Mouse (Mus musculus): Measurements from ENCODE around the gene Zfp292. TPM values are rescaled to one million over a fixed set of nuclear protein-coding genes. Genes with fewer than 3 reads are reported as not detected.

Gene Zfp292
- total and polyA plus RNA-seq, 2 experiments from 2014 or later = 18.9 to 36.5 TPM

DNA sequence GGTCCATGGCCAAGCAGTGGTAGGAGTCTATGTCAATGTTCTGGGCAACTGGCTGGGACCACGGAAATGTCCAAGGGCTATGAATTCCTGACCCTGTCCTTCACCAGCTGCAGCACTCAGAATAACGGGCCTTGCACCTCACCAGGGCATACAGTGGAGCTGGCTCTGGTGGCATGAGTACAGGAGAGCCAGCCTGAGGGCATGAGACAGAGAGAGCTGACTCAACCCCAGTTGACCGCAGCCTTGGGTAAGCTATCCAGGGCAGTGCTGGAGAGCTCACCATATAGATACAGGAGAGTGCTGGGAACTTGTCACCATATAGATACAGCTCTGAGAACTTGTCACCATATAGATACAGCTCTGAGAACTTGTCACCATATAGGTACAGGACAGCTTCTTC lies 23.3 kb downstream of the Zfp292 start:
- 94% methylated on average over 3 of the region's 3 CpGs for WGBS
- no peak for TF ChIP-seq CTCF (IDR thresholded peaks at IDR 0.05)
- H3K27me3 ChIP-seq (ENCODE audit: insufficient read depth, low read length) = no peaks in the 10 kb centered on the region
- ATAC-seq (ENCODE audit: low FRiP score) (no peak), DNase-seq (ENCODE audit: low spot score) (no peak)
- no peaks in the 10 kb centered on the region for H3K4me1 ChIP-seq (ENCODE audit: insufficient read depth, low read length)
- no peaks in the 10 kb centered on the region for H3K36me3 ChIP-seq (ENCODE audit: insufficient read depth, low read length)
- no peak overlapping the region for H3K9ac ChIP-seq (replicated peaks; ENCODE audit: low read length, poor library complexity, severe bottlenecking)
- no peak overlapping the region for H3K4me2 ChIP-seq (ENCODE audit: low read depth, low read length, poor library complexity, severe bottlenecking)
- no peak overlapping the region for H3K27ac ChIP-seq (ENCODE audit: low read depth, low read length)
- no peaks in the 10 kb centered on the region for H3K9me3 ChIP-seq (ENCODE audit: low read length)
- no peak overlapping the region for H3K4me3 ChIP-seq (ENCODE audit: low read depth, low read length)

DNA sequence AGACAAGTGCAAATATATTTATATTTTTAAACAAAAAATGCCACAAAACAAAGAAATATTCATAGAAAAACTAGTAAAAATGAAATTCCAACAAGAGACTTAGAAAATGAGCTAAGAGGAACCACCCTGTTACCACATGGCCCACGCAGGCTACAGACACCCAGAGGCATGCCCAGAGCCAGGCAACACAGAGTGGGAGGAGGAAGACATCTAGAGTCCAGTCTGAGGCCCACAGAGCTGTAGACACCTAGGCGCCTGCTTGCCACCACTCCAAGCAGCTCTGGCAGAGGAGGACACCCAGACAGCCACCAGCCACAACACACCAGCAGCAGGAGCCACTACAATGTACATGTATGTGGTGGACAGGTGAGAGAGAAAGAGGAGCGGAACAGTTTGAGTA lies 23.9 kb downstream of the Zfp292 start:
- H3K4me1 ChIP-seq (ENCODE audit: insufficient read depth, low read length) = no peaks in the 10 kb centered on the region
- no peaks in the 10 kb centered on the region for H3K9me3 ChIP-seq (ENCODE audit: low read length)
- H3K27ac ChIP-seq (ENCODE audit: low read depth, low read length) = no peak overlapping the region
- H3K4me3 ChIP-seq (ENCODE audit: low read depth, low read length) = no peak overlapping the region
- no peak overlapping the region for H3K4me2 ChIP-seq (ENCODE audit: low read depth, low read length, poor library complexity, severe bottlenecking)
- H3K36me3 ChIP-seq (ENCODE audit: insufficient read depth, low read length) = no peaks in the 10 kb centered on the region
- 94% methylated on average over 3 of the region's 3 CpGs for WGBS
- DNase-seq (ENCODE audit: low spot score) (no peak), ATAC-seq (ENCODE audit: low FRiP score) (no peak)
- no peak overlapping the region for H3K9ac ChIP-seq (replicated peaks; ENCODE audit: low read length, poor library complexity, severe bottlenecking)
- no peaks in the 10 kb centered on the region for H3K27me3 ChIP-seq (ENCODE audit: insufficient read depth, low read length)
- no peak for TF ChIP-seq CTCF (IDR thresholded peaks at IDR 0.05)

DNA sequence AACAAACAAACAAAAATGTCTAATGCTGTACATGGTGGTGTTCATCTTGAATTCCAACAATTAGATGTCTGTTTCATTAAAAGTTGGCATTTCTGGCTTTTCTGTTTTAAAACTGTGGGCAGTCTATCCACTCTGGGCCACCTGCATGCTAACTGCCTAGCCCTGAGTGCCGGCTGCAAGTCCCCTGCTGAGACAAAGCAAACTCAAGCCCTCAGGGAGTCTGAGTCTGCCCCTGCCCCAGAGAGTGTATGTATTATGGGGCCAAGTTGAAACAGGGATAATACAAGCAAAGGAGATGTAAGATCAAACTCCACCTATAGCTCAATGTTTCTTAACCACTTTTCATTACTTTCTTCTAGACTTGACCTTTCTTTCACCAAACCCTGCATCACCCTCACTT lies 26.8 kb downstream of the Zfp292 start:
- H3K4me3 ChIP-seq (ENCODE audit: low read depth, low read length) = no peak overlapping the region
- no peak overlapping the region for H3K9ac ChIP-seq (replicated peaks; ENCODE audit: low read length, poor library complexity, severe bottlenecking)
- H3K27ac ChIP-seq (ENCODE audit: low read depth, low read length) = no peak overlapping the region
- H3K4me2 ChIP-seq (ENCODE audit: low read depth, low read length, poor library complexity, severe bottlenecking) = no peak overlapping the region
- WGBS = 10% methylated on average over 1 of the region's 1 CpGs
- no peaks in the 10 kb centered on the region for H3K36me3 ChIP-seq (ENCODE audit: insufficient read depth, low read length)
- no peak for TF ChIP-seq CTCF (IDR thresholded peaks at IDR 0.05)
- ATAC-seq (ENCODE audit: low FRiP score) = no peak
- no peaks in the 10 kb centered on the region for H3K27me3 ChIP-seq (ENCODE audit: insufficient read depth, low read length)
- no peak for DNase-seq (ENCODE audit: low spot score)
- H3K9me3 ChIP-seq (ENCODE audit: low read length) = no peaks in the 10 kb centered on the region
- no peaks in the 10 kb centered on the region for H3K4me1 ChIP-seq (ENCODE audit: insufficient read depth, low read length)

DNA sequence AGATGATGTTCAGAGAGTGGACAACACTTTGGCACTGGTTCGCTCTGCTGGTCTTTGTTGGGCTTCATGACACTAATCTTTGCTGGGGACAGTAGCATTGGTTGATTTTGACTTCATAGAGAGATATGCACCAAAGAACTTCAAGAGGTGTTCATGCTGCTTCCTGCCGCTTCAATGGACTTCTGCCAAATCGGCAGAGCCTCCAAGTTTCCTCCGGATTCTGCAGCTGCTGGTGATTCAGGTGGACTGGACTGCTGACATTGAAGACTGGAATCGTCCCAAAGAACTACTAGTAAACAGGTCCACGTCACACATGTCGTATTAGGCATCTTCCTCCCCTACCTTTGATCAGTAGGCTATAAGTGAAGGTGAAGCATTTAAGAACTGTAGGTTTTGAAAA lies 30.7 kb downstream of the Zfp292 start:
- DNase-seq (ENCODE audit: low spot score) (no peak), ATAC-seq (ENCODE audit: low FRiP score) (no peak)
- no peaks in the 10 kb centered on the region for H3K9me3 ChIP-seq (ENCODE audit: low read length)
- H3K4me2 ChIP-seq (ENCODE audit: low read depth, low read length, poor library complexity, severe bottlenecking) = no peak overlapping the region
- H3K4me3 ChIP-seq (ENCODE audit: low read depth, low read length) = no peak overlapping the region
- TF ChIP-seq CTCF (IDR thresholded peaks at IDR 0.05) = no peak
- no peaks in the 10 kb centered on the region for H3K36me3 ChIP-seq (ENCODE audit: insufficient read depth, low read length)
- WGBS = 93% methylated on average over 7 of the region's 7 CpGs
- no peak overlapping the region for H3K27ac ChIP-seq (ENCODE audit: low read depth, low read length)
- no peaks in the 10 kb centered on the region for H3K4me1 ChIP-seq (ENCODE audit: insufficient read depth, low read length)
- H3K27me3 ChIP-seq (ENCODE audit: insufficient read depth, low read length) = no peaks in the 10 kb centered on the region
- H3K9ac ChIP-seq (replicated peaks; ENCODE audit: low read length, poor library complexity, severe bottlenecking) = no peak overlapping the region

DNA sequence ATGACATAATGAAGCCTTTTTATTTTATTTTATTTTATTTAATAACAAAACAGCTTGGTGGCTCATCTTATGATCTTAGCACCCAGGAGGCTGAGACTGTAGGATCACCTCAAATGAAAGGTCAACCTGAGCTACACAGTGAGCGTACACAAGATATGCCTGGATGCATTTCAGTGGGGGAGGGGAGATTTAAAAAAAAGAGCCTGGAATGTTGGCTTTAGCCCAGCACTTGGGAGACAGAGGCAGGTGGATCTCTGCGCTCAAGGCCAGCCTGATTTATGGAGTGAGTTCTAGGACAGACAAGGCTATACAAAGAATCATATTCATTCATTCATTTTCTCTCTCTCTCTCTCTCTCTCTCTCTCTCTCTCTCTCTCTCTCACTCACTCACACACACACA lies 32.6 kb downstream of the Zfp292 start:
- 98% methylated on average over 2 of the region's 2 CpGs for WGBS
- H3K27me3 ChIP-seq (ENCODE audit: insufficient read depth, low read length) = no peaks in the 10 kb centered on the region
- H3K9me3 ChIP-seq (ENCODE audit: low read length) = no peaks in the 10 kb centered on the region
- H3K27ac ChIP-seq (ENCODE audit: low read depth, low read length) = no peak overlapping the region
- H3K36me3 ChIP-seq (ENCODE audit: insufficient read depth, low read length) = no peaks in the 10 kb centered on the region
- DNase-seq (ENCODE audit: low spot score) (no peak), ATAC-seq (ENCODE audit: low FRiP score) (no peak)
- H3K9ac ChIP-seq (replicated peaks; ENCODE audit: low read length, poor library complexity, severe bottlenecking) = no peak overlapping the region
- H3K4me2 ChIP-seq (ENCODE audit: low read depth, low read length, poor library complexity, severe bottlenecking) = no peak overlapping the region
- no peaks in the 10 kb centered on the region for H3K4me1 ChIP-seq (ENCODE audit: insufficient read depth, low read length)
- H3K4me3 ChIP-seq (ENCODE audit: low read depth, low read length) = no peak overlapping the region
- no peak for TF ChIP-seq CTCF (IDR thresholded peaks at IDR 0.05)

DNA sequence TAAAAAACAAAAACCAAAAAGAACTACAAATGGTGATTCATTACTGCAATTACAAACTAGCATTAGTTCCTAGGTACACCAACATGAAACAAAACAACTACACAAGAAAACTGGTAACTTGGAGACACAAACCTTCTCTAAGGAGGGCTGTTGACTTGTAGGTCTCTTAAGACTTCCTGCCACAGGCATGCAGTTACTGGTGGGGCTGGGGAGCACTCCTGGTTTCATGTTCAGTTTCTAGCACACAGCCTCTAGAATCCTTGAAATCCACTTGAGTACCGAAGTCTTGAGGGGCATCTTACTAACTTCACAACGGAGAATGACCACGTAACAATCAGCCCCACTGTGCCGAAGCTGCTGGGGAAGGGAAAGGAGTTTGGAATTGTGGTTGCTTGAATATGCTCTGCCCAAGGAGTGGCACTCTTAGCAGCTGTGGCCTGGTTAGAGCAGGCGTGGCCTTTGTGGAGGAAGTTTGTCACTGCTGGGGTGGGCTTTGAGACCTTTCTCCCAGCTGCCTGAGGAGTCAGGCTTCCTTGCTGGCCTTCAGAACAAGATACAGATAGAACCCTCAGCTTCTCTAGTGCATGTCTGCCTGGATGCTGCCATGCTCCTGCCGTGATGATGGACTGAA lies 35.0 kb downstream of the Zfp292 start:
- ATAC-seq (ENCODE audit: low FRiP score) = no peak

More for the DNA sequence above, 35.0 kb downstream of the Zfp292 start:
- no peak for TF ChIP-seq CTCF (IDR thresholded peaks at IDR 0.05)
- no peak overlapping the region for H3K4me2 ChIP-seq (ENCODE audit: low read depth, low read length, poor library complexity, severe bottlenecking)
- no peak overlapping the region for H3K27ac ChIP-seq (ENCODE audit: low read depth, low read length)
- H3K27me3 ChIP-seq (ENCODE audit: insufficient read depth, low read length) = no peaks in the 10 kb centered on the region
- H3K9me3 ChIP-seq (ENCODE audit: low read length) = no peaks in the 10 kb centered on the region
- H3K4me1 ChIP-seq (ENCODE audit: insufficient read depth, low read length) = no peaks in the 10 kb centered on the region
- no peaks in the 10 kb centered on the region for H3K36me3 ChIP-seq (ENCODE audit: insufficient read depth, low read length)
- no peak overlapping the region for H3K4me3 ChIP-seq (ENCODE audit: low read depth, low read length)
- DNase-seq (ENCODE audit: low spot score) = no peak
- 92% methylated on average over 6 of the region's 6 CpGs for WGBS
- H3K9ac ChIP-seq (replicated peaks; ENCODE audit: low read length, poor library complexity, severe bottlenecking) = no peak overlapping the region

Measured in midbrain, postnatal 0 days (tissue).